Mouse (Mus musculus) embryo, embryonic 11 days (tissue): ENCODE results near the gene Ccdc146.
A peak's percentile ranks its signal among the peaks of the same experiment; 100 is the strongest.

Experiments
- DNase-seq: peaks from one replicate; pipeline ENCODE4 v3.0.0-alpha.2; 2015

The Ccdc146 gene

GRCm38 (mm10) chr5:21263202-21264055 lies 161.0 kb downstream of the Ccdc146 start:
- peak; percentile 74 for DNase-seq

GRCm38 (mm10) chr5:21261202-21261844 lies 163.2 kb downstream of the Ccdc146 start:
- peak; percentile 34 for DNase-seq

DNA sequence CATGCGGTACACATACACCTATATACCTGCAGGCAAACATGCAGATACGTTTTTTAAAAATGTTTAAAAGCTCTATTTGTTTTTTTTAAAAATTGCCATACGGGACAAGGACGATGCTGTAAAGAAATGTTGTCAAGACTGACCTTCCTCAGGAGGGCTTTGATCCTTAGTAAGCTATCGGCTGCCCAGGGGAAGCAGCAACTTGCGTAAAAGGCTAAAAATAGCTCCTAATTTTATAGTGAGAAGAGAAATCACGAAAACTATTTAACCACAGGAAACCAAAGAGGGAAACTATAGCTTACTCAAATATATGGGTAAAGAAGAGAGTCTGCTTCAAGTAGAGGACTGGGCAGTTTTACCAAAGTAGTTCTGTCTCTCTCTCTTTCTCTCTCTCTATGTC lies 163.7 kb downstream of the Ccdc146 start:
- DNase-seq: no peak

DNA sequence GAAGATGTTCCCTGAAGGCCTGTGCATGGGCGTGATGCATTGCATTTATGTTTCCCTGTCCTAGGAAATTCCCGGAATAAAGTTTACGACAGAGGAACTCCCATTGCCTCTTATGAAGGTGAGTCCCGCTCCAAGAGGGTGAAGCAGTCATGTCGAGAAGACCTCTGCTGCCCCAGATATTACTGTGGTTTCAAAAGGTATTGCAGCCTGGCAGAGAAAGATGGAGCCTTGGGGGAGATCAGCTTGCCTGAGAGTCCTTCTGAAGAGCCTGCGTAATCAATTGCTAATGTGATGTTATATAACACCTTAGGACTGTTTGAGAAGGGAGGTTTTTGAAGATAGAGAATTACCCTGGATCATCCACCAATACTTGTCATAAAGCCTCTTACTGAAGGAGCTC lies 166.7 kb downstream of the Ccdc146 start:
- peak; percentile 40 for DNase-seq

- no peak for DNase-seq
Observed at GRCm38 (mm10) chr5:21257126-21257525, 167.4 kb downstream of the Ccdc146 start.

DNA sequence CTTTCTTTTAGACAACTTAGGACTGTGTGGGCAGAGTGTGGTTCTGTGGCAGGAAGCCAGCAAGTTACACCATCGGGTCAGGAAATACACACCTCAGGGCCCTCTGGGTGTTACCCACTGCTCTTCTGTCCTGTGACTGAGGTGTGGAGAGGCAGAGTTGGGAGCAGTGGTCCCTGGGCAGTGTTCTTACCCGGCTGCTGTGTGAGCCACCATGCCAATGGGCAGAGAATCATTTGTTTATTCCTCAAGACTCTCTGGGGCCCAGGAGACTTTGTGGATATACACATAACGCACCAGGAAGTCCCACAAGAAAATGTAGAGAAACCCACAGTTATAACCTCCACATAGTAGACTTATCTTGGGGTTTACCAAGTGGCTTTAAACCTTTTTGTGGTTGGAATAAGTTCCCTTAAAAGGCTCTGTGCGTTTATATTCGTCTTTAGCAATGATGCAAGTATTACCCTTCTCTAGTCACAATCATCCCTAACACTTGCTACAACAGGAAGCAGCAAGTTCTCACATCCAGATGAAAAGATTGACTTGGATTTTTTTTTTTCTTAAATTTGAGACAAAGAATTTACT lies 168.8 kb downstream of the Ccdc146 start:
- DNase-seq: no peak

- DNase-seq: no peak
Observed at GRCm38 (mm10) chr5:21254731-21255525, 169.5 kb downstream of the Ccdc146 start.

- no peak for DNase-seq
Observed at GRCm38 (mm10) chr5:21248834-21249233, 175.6 kb downstream of the Ccdc146 start.

- DNase-seq: no peak
Observed at GRCm38 (mm10) chr5:21247916-21248315, 176.6 kb downstream of the Ccdc146 start.

DNA sequence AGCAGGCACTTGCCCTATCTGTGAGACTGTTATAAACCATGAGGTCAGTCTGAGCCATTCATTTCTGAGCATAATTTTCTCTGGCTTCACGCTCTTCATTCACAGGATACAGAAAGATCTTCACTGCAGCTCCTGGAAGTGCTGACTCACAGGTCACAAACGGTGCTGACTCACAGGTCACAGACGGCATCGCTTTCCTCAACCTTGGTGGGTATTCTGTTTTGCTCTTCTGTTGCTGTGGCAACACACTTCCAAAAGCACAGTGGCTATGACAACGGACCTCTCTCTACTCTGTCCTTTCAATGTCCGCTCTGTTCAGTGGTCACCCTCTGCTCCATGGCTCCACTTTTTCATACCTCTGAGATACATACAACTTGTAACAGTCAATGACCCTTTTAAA lies 177.7 kb downstream of the Ccdc146 start:
- DNase-seq: no peak

DNA sequence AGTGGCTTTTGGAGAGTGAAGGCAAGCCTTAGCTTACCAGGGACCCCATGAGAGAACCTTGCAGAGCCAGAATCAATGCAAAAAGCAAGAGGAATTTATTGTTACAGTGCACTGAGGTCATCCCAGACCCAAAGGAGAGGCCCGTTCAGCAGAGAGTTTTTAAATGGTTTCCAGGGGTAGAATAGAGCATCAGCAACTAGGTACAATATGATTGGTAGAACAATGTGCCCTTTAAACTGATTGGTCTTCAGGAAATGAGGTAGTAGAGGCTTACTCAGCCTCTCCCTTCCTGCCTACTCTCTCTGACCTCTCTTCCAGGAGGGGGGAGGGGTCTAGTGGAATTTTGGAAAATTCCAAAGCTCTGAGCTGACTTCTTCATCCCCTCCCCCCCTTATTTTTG lies 179.2 kb downstream of the Ccdc146 start:
- no peak for DNase-seq

DNA sequence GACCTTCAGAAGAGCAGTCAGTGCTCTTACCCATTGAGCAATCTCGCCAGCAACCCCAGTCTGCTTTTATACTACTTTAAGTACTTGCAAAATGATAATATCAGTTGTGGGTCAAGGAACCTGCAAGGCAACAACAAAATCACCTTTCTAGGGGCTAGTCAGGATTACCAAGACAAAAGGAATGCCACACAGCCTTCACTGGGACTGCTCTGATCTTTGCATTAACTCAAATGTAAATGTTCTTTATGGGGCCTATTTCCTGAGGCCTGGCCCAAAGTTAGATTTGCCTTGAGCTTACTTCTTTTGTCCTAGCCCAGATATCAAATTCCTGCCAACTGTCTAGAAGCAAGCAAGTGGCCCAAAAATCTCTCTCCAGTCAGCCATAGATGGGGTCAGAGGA lies 179.9 kb downstream of the Ccdc146 start:
- DNase-seq: no peak
